Mouse (Mus musculus) bone marrow, adult 2 months (tissue): ENCODE results near the gene Crkl. TPM values are rescaled to one million over a fixed set of nuclear protein-coding genes. Genes with fewer than 3 reads are reported as not detected.
"Not testable (repeated sequence)": the region's sequence is repeated elsewhere in the genome, so short reads cannot be mapped to it uniquely, and the experiment has no call there.

Experiments
- H3K27ac ChIP-seq: fragments of 200-500 bp; 2 replicates; pipeline ENCODE4 v1.5.1; 2012; ENCODE audit warnings: low read depth, mild to moderate bottlenecking, control low read depth, inconsistent platforms, low read length; ENCODE audit not compliant: control insufficient read depth, poor library complexity, insufficient read depth
- H3K4me1 ChIP-seq: fragments of 200-500 bp; 2 replicates; pipeline ENCODE4 v1.6.1; 2011; ENCODE audit warnings: low read length; ENCODE audit not compliant: control insufficient read depth, insufficient read depth
- H3K4me3 ChIP-seq: fragments of 200-500 bp; replicated peaks from 2 replicates; pipeline ENCODE3; 2011; ENCODE audit warnings: mild to moderate bottlenecking, low read depth, low read length, control low read depth; ENCODE audit not compliant: control insufficient read depth
- CTCF ChIP-seq: fragments of 200-500 bp; IDR thresholded peaks from 2 replicates; pipeline ENCODE4 v1.5.1; 2011; ENCODE audit warnings: low read length, control low read depth; ENCODE audit not compliant: control insufficient read depth, insufficient read depth
- POLR2A ChIP-seq: fragments of 200-500 bp; IDR thresholded peaks from 2 replicates; pipeline ENCODE4 v1.6.1; 2011; ENCODE audit warnings: low read depth, mild to moderate bottlenecking, control low read depth, low read length, borderline replicate concordance; ENCODE audit not compliant: control insufficient read depth
- WGBS: fragments of 180-500 bp; shearing (Covaris S2); methylation state at CpG from one replicate; pipeline ENCODE4 v1.1.7; 2018; 5-methylcytosine and 5-hydroxymethylcytosine counted together
- polyA plus RNA-seq: library from polyadenylated mRNA; stranded (reverse); fragments of >200 nt; gene quantifications from 2 replicates; pipeline ENCODE4 v1.2.4, GENCODE M21; 2011; ENCODE audit warnings: low replicate concordance; ENCODE audit not compliant: missing spikeins, insufficient read depth, insufficient read length

Gene Crkl
- polyA plus RNA-seq, 1 experiment: 18.7 TPM

GRCm38 (mm10) chr16:17491896-17492561, 40.2 kb downstream of the Crkl start:
- Histone ChIP-seq H3K27ac (no peak overlapping the region), H3K4me1 (no peaks in the 10 kb centered on the region; the same call in 1 of the 2 replicates), H3K4me3 (no peak overlapping the region)
- WGBS: 36% methylated on average over 5 of the region's 5 CpGs
- no peak for TF ChIP-seq CTCF
- no peak for TF ChIP-seq POLR2A

DNA sequence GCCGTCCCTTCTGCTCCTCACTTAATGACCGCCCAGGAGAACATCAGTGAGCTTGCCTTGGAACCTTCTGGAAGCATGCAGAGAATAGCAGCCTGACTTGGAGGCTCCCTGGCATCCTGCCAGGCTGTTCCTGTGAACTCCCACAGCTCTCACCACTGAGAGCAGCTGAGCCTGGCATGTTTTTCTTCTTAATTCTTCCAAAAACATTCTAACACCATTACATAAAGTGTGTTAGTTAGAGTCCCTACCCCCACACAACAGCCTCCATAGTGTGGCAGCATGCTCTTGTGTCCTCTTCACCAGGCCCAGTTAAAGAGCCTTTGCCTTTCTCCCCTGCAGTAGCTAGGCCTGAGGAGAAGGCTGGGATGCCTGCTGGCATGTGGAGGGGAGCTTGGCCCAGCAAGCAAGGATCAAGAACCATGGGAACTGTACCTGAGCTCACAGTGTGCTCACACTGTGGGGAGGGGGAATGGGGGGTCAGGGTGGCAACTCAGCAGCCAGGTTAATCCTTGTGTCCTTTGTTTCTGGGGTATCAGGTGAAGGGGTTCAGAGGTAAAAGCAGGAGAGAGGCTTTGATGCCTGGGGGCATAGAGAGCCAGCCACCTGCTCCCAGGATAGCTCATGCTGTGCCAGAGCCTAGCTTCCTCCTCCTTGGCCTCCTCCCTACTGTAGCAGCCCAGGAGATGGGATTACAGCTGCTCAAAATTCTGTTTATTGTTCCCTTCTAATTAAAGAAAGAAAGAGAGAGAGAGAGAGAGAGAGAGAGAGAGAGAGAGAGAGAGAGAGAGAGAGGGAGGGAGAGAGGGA, 44.9 kb downstream of the Crkl start:
- TF ChIP-seq POLR2A (no peak), CTCF (no peak)
- no peak overlapping the region for H3K4me3 ChIP-seq
- H3K27ac ChIP-seq: no peak overlapping the region
- 88% methylated on average over 2 of the region's 2 CpGs for WGBS
- no peaks in the 10 kb centered on the region; the same call in 1 of the 2 replicates for H3K4me1 ChIP-seq

- TF ChIP-seq POLR2A (no peak), CTCF (no peak)
- H3K4me3 ChIP-seq: no peak overlapping the region
- 51% methylated on average over 10 of the region's 10 CpGs for WGBS
- H3K4me1 ChIP-seq: no peaks in the 10 kb centered on the region
- no peak overlapping the region for H3K27ac ChIP-seq
Observed at GRCm38 (mm10) chr16:17499249-17499883, 47.6 kb downstream of the Crkl start.

- H3K4me1 ChIP-seq: no peaks in the 10 kb centered on the region
- no peak overlapping the region for H3K27ac ChIP-seq
- 61% methylated on average over 4 of the region's 4 CpGs for WGBS
- TF ChIP-seq CTCF (no peak), POLR2A (0 out of 2 replicates have a peak, but pooled peaks have one; percentile 16)
- H3K4me3 ChIP-seq: no peak overlapping the region
Observed at GRCm38 (mm10) chr16:17502681-17503080, 50.9 kb downstream of the Crkl start.

GRCm38 (mm10) chr16:17507018-17507552, 55.3 kb downstream of the Crkl start:
- WGBS: 80% methylated on average over 5 of the region's 5 CpGs
- Histone ChIP-seq H3K4me3 (no peak overlapping the region), H3K27ac (no peak overlapping the region), H3K4me1 (peaks cover 4% of the 10 kb centered on the region)
- TF ChIP-seq CTCF: no peak
- no peak for TF ChIP-seq POLR2A

- H3K27ac ChIP-seq, H3K4me3 ChIP-seq, H3K4me1 ChIP-seq: not testable (repeated sequence)
- 8% methylated on average over 3 of the region's 3 CpGs for whole genome bisulfite sequencing
Observed at GRCm38 (mm10) chr16:17508031-17508430, 56.2 kb downstream of the Crkl start.

DNA sequence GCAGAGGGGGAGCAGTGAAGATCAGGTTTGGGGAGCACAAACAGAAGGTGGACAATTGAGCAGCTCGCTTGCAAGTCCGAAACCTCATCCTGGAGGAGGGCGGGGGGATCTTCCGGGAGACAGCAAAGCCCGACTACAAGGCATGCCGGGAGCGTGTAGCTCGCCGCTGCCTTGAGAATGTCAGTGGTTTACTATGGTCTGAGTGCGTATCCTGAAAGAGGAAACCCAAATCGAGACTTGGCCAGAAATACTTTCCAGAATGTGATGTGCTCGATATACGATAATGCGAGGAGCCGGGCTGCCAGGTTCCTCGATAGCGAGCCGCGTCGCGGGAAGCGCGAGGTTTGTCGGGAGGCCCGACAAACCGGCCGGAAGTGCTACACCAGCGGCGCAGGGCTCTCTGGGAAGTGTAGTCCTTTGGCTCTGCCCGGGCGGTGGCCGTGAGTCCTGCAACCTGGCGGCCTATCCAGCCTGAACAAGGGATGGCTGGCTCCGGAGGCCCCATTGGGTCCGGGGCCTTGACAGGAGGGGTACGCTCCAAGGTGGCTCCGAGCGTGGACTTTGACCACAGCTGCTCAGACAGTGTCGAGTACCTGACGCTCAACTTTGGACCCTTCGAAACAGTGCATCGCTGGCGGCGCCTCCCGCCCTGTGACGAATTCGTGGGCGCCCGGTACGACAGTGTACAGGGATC, 56.9 kb downstream of the Crkl start, which contains the start of gene Lztr1:
Gene Lztr1 (plus strand): TSS at position 143 of the 694 bp plus-strand sequence.
- H3K4me1 ChIP-seq: peaks cover 4% of the 10 kb centered on the region
- WGBS: under 1% methylated on average over 50 of the region's 50 CpGs
- H3K27ac ChIP-seq: peak within 1 kb of the TSS; percentile 84
- TF ChIP-seq POLR2A: peak; percentile 58; the same call in 1 of the 2 replicates
- TF ChIP-seq CTCF: no peak
- H3K4me3 ChIP-seq: peak within 1 kb of the TSS; percentile 96
